Mouse (Mus musculus): Measurements from ENCODE around the gene Pla2g4b.

- TF ChIP-seq CTCF (IDR thresholded peaks at IDR 0.05) (no peak), EP300 (IDR thresholded peaks at IDR 0.05) (no peak)
These were observed 32.0 kb downstream of the Pla2g4b start for GRCm38 (mm10) chr2:120065243-120065642.
